Mouse (Mus musculus) C2C12 (cell line): Measurements from ENCODE around the gene Mxd1.

Experiments
- CTCF ChIP-seq: IDR thresholded peaks from one replicate; pipeline ENCODE4 v1.5.1; 2011; ENCODE audit not compliant: control insufficient read depth, insufficient read depth, insufficient read length
- USF1 ChIP-seq: IDR thresholded peaks from one replicate; pipeline ENCODE4 v1.6.1; 2011; ENCODE audit warnings: low read depth, mild to moderate bottlenecking, control low read depth, moderate library complexity

- TF ChIP-seq CTCF (no peak), USF1 (no peak)
Observed at GRCm38 (mm10) chr6:86686971-86687370, 18.0 kb upstream of the Mxd1 start.
